Mouse (Mus musculus) lung, postnatal 0 days (tissue): ENCODE data around the gene Gm128.

Experiments
- CTCF ChIP-seq: IDR thresholded peaks from 2 replicates; pipeline ENCODE4 v1.5.1; 2016; ENCODE audit warnings: antibody characterized with exemption, mild to moderate bottlenecking
- EP300 ChIP-seq: IDR thresholded peaks from 2 replicates; pipeline ENCODE4 v1.6.1; 2016; ENCODE audit warnings: antibody characterized with exemption, mild to moderate bottlenecking, control low read depth

DNA sequence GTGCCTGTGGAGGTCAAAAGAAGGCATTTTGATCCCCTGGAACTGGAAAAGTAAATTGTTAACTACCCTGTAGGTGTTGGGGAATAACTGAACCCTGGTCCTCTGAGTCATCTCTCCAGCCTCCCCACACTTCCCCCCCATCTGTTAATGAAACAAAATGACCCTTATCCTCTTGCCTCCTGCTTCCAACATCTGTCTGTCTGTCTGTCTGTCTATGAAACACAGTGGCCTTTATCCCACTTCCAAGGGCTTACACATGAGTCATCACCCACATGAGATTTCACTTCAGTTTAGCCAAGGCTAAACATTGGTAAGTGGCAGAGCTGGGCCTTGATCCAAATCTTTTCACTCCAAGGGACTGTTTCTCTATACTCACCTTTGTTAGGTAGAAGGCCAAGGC lies 26.5 kb upstream of the Gm128 start:
- TF ChIP-seq EP300 (no peak), CTCF (no peak)
